Mouse (Mus musculus): Measurements from ENCODE around the gene Ces2b. TPM values are rescaled to one million over a fixed set of nuclear protein-coding genes. Genes with fewer than 3 reads are reported as not detected.

Ces2b gene
- polyA plus RNA-seq, 1 experiment, result 0.08 TPM

Other genes starting within 250 kb of the Ces2b start
- gene Pdp2, start 240.1 kb upstream of the Ces2b start, polyA plus RNA-seq (2012; rRNA removed), result 4.6 and 5.5 TPM in 2 replicates
- not detected in 2 replicates for gene Cdh16, start 207.2 kb upstream of the Ces2b start, polyA plus RNA-seq (2012; rRNA removed)
- gene Rrad, start 200.2 kb upstream of the Ces2b start, polyA plus RNA-seq (2012; rRNA removed), result 4.0 and 4.1 TPM in 2 replicates
- gene Ciao2b, start 189.6 kb upstream of the Ces2b start, polyA plus RNA-seq (2012; rRNA removed), result 50.2 and 70.7 TPM in 2 replicates
- gene Ces2a, start 97.6 kb upstream of the Ces2b start, polyA plus RNA-seq (2012; rRNA removed), result not detected in 2 replicates
- not detected in 2 replicates for gene Ces2c, start 15.5 kb downstream of the Ces2b start, polyA plus RNA-seq (2012; rRNA removed)
- 0.04 TPM in 1 of 2 replicates, not detected in the other for gene Ces2e, start 94.7 kb downstream of the Ces2b start, polyA plus RNA-seq (2012; rRNA removed)
- gene Ces2f, start 115.8 kb downstream of the Ces2b start, polyA plus RNA-seq (2012; rRNA removed), result not detected in 2 replicates
- gene Ces2g, start 130.1 kb downstream of the Ces2b start, polyA plus RNA-seq (2012; rRNA removed), result 0.19 and 0.22 TPM in 2 replicates
- gene Ces2h, start 169.3 kb downstream of the Ces2b start, polyA plus RNA-seq (2012; rRNA removed), result not detected in 2 replicates
- gene Ces3a, start 217.0 kb downstream of the Ces2b start, polyA plus RNA-seq (2012; rRNA removed), result not detected in 2 replicates

All from frontal cortex, adult 2 months (tissue).